Mouse (Mus musculus) CD4-positive, CD25-positive, alpha-beta regulatory T cell (primary cell): ENCODE results near the gene Mpig6b. TPM values are rescaled to one million over a fixed set of nuclear protein-coding genes. Genes with fewer than 3 reads are reported as not detected.

Source experiments
- polyA plus RNA-seq: library from polyadenylated mRNA; unstranded; fragments of 100-300 nt; shearing (Covaris generic); gene quantifications from one replicate; pipeline ENCODE4 v1.2.1, GENCODE M21; 2017

Mpig6b gene
- polyA plus RNA-seq, 1 experiment from 2014 or later: not detected

Other genes starting within 250 kb of the Mpig6b start
- gene Stk19, start 229.2 kb downstream of the Mpig6b start, polyA plus RNA-seq: 31.8 TPM
- gene Dxo, start 229.2 kb downstream of the Mpig6b start, polyA plus RNA-seq: 78.8 TPM
- gene Skiv2l, start 216.0 kb downstream of the Mpig6b start, polyA plus RNA-seq: 126 TPM
- 47.9 TPM for gene Nelfe, start 215.8 kb downstream of the Mpig6b start, polyA plus RNA-seq
- gene Cfb, start 203.7 kb downstream of the Mpig6b start, polyA plus RNA-seq: 0.91 TPM
- gene Zbtb12, start 186.7 kb downstream of the Mpig6b start, polyA plus RNA-seq: 0.36 TPM
- 0.07 TPM for gene Gm20547, start 184.1 kb downstream of the Mpig6b start, polyA plus RNA-seq
- 2.6 TPM for gene C2, start 167.9 kb downstream of the Mpig6b start, polyA plus RNA-seq
- 69.4 TPM for gene Ehmt2, start 167.7 kb downstream of the Mpig6b start, polyA plus RNA-seq
- gene Slc44a4, start 151.7 kb downstream of the Mpig6b start, polyA plus RNA-seq: not detected
- 75.2 TPM for gene Neu1, start 134.9 kb downstream of the Mpig6b start, polyA plus RNA-seq
- 15.6 TPM for gene Hspa1b, start 106.9 kb downstream of the Mpig6b start, polyA plus RNA-seq
- gene Gm20481, start 96.3 kb downstream of the Mpig6b start, polyA plus RNA-seq: not detected
- 2.8 TPM for gene Hspa1a, start 94.0 kb downstream of the Mpig6b start, polyA plus RNA-seq
- not detected for gene Hspa1l, start 93.5 kb downstream of the Mpig6b start, polyA plus RNA-seq
- 81.8 TPM for gene Lsm2, start 84.3 kb downstream of the Mpig6b start, polyA plus RNA-seq
- 174 TPM for gene Vars, start 65.2 kb downstream of the Mpig6b start, polyA plus RNA-seq
- gene Vwa7, start 49.6 kb downstream of the Mpig6b start, polyA plus RNA-seq: 0.18 TPM
- gene Sapcd1, start 38.2 kb downstream of the Mpig6b start, polyA plus RNA-seq: 0.81 TPM
- 1.2 TPM for gene Msh5, start 19.4 kb downstream of the Mpig6b start, polyA plus RNA-seq
- gene Clic1, start 16.2 kb downstream of the Mpig6b start, polyA plus RNA-seq: 479 TPM
- gene Ddah2, start 7.1 kb downstream of the Mpig6b start, polyA plus RNA-seq: 1.2 TPM
- not detected for gene Ly6g6c, start 796 bp downstream of the Mpig6b start, polyA plus RNA-seq
- gene Ly6g6e, start 10.7 kb upstream of the Mpig6b start, polyA plus RNA-seq: not detected
- not detected for gene Ly6g6d, start 11.9 kb upstream of the Mpig6b start, polyA plus RNA-seq
- not detected for gene Ly6g6f, start 19.4 kb upstream of the Mpig6b start, polyA plus RNA-seq
- 66.3 TPM for gene Abhd16a, start 23.1 kb upstream of the Mpig6b start, polyA plus RNA-seq
- not detected for gene Ly6g5c, start 42.1 kb upstream of the Mpig6b start, polyA plus RNA-seq
- gene Ly6g5b, start 49.2 kb upstream of the Mpig6b start, polyA plus RNA-seq: 1.1 TPM
- 52.4 TPM for gene Gpank1, start 55.3 kb upstream of the Mpig6b start, polyA plus RNA-seq
- gene Csnk2b, start 55.9 kb upstream of the Mpig6b start, polyA plus RNA-seq: 244 TPM
- gene D17H6S53E, start 60.2 kb upstream of the Mpig6b start, polyA plus RNA-seq: 3.3 TPM
- not detected for gene Apom, start 65.9 kb upstream of the Mpig6b start, polyA plus RNA-seq
- 57.1 TPM for gene Bag6, start 69.0 kb upstream of the Mpig6b start, polyA plus RNA-seq
- gene Prrc2a, start 98.7 kb upstream of the Mpig6b start, polyA plus RNA-seq: 26.9 TPM
- 2.2 TPM for gene Aif1, start 109.9 kb upstream of the Mpig6b start, polyA plus RNA-seq
- gene Lst1, start 122.3 kb upstream of the Mpig6b start, polyA plus RNA-seq: 8.7 TPM
- 2,032 TPM for gene Ltb, start 128.3 kb upstream of the Mpig6b start, polyA plus RNA-seq
- gene Tnf, start 135.8 kb upstream of the Mpig6b start, polyA plus RNA-seq: 40.7 TPM
- gene Lta, start 139.2 kb upstream of the Mpig6b start, polyA plus RNA-seq: 158 TPM
- gene Gm16181, start 154.7 kb upstream of the Mpig6b start, polyA plus RNA-seq: 1.4 TPM
- 5.4 TPM for gene Atp6v1g2, start 167.5 kb upstream of the Mpig6b start, polyA plus RNA-seq
- gene Nfkbil1, start 169.6 kb upstream of the Mpig6b start, polyA plus RNA-seq: 22.3 TPM
- gene Ddx39b, start 175.6 kb upstream of the Mpig6b start, polyA plus RNA-seq: 249 TPM
- 5,785 TPM for gene H2-D1, start 196.5 kb upstream of the Mpig6b start, polyA plus RNA-seq